Mouse (Mus musculus) olfactory bulb, adult 2 months (tissue): ENCODE results near the gene Klk1.

ENCODE experiments used
- CTCF ChIP-seq: fragments of 200-500 bp; IDR thresholded peaks from 2 replicates; pipeline ENCODE4 v1.5.1; 2012; ENCODE audit warnings: low read depth, mild to moderate bottlenecking, low read length, moderate library complexity; ENCODE audit not compliant: insufficient read depth
- POLR2A ChIP-seq: fragments of 200-500 bp; IDR thresholded peaks from 2 replicates; pipeline ENCODE4 v1.6.1; 2012; ENCODE audit warnings: mild to moderate bottlenecking, low read depth, low read length, moderate library complexity; ENCODE audit not compliant: insufficient read depth

GRCm38 (mm10) chr7:44240712-44241111 lies 15.6 kb downstream of the Klk1 start:
- TF ChIP-seq CTCF (no peak), POLR2A (no peak)
